Mouse (Mus musculus): ENCODE results near the gene Map7d1. TPM values are rescaled to one million over a fixed set of nuclear protein-coding genes. Genes with fewer than 3 reads are reported as not detected.

The Map7d1 gene
- polyA plus RNA-seq, 1 experiment from 2014 or later = 97.5 TPM

- H3K4me3 ChIP-seq = no peak overlapping the region
- peaks cover 51% of the 10 kb centered on the region for H3K27me3 ChIP-seq
- WGBS = 31% methylated on average over 10 of the region's 11 CpGs
- H3K4me1 ChIP-seq (replicated peaks) = peaks cover 18% of the 10 kb centered on the region
- H3K4me2 ChIP-seq = peak overlapping the region; percentile 19; the same call in 1 of the 2 replicates
- ATAC-seq (ENCODE audit: low FRiP score, low read depth) = no peak
- no peak overlapping the region for H3K9ac ChIP-seq
- no peak overlapping the region for H3K27ac ChIP-seq (replicated peaks)
- H3K9me3 ChIP-seq = no peaks in the 10 kb centered on the region
- no peaks in the 10 kb centered on the region for H3K36me3 ChIP-seq
Measured at GRCm38 (mm10) chr4:126287302-126287995, 31.3 kb upstream of the Map7d1 start.

GRCm38 (mm10) chr4:126286492-126286891, 30.3 kb upstream of the Map7d1 start, which contains the start of gene Col8a2:
Gene Col8a2 (plus strand): TSS chr4:126286793.
- WGBS = 2% methylated on average over 30 of the region's 42 CpGs
- no peak for ATAC-seq (ENCODE audit: low FRiP score, low read depth)
- Histone ChIP-seq H3K36me3 (no peaks in the 10 kb centered on the region), H3K9me3 (no peaks in the 10 kb centered on the region), H3K27me3 (peaks cover 51% of the 10 kb centered on the region), H3K4me1 (replicated peaks) (peaks cover 18% of the 10 kb centered on the region), H3K4me3 (peak within 1 kb of the TSS; percentile 30), H3K4me2 (peak within 1 kb of the TSS; percentile 48), H3K9ac (no peak within 1 kb of the TSS), H3K27ac (replicated peaks) (no peak within 1 kb of the TSS; the same call in 1 of the 2 replicates)

DNA sequence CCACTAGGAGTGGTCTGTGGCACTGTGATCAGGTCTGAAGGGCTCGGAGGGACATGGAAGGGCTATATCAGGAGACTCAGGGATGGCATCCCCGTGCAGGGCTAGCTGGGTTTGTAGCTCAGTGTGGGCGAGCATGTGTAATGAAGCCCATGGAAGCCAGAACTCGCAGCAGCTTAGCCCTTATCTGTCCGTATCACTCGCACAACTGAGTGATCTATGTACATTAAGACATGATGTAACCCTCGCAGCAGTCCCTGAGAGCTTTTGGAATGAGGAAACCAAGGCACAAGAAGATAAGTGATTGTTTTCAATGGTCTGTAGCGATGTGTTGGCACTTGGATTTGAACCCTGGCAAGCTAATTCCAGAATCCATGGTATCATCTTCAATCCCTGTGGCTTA, 27.4 kb upstream of the Map7d1 start:
- no peak overlapping the region for H3K4me3 ChIP-seq
- H3K4me1 ChIP-seq (replicated peaks) = peaks cover 18% of the 10 kb centered on the region
- H3K9ac ChIP-seq = no peak overlapping the region
- no peaks in the 10 kb centered on the region for H3K36me3 ChIP-seq
- WGBS = 88% methylated on average over 8 of the region's 8 CpGs
- no peak overlapping the region for H3K4me2 ChIP-seq
- no peak for ATAC-seq (ENCODE audit: low FRiP score, low read depth)
- H3K27ac ChIP-seq (replicated peaks) = no peak overlapping the region
- H3K9me3 ChIP-seq = no peaks in the 10 kb centered on the region
- peaks cover 38% of the 10 kb centered on the region for H3K27me3 ChIP-seq

DNA sequence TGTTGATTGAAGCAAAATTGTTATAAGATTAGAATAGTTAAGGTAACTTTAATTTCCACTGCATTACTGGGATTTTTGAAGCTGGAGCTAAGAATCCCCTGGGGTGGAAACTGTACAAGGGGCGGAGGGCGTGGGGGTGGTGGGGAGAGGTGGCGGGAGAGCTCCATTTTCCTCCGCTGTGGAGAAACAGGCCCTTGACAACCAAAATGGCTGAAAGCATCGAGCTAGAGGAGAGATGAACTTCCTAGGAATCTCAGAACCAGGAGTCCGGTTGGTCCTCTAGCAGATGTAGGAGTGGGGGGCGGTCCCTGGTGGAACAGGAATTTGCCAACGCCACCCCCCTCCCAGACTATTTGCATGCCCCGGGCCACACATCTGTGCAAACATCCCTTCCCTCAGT, 25.6 kb upstream of the Map7d1 start:
- peaks cover 20% of the 10 kb centered on the region for H3K27me3 ChIP-seq
- no peak overlapping the region for H3K4me3 ChIP-seq
- peaks cover 8% of the 10 kb centered on the region for H3K4me1 ChIP-seq (replicated peaks)
- H3K36me3 ChIP-seq = no peaks in the 10 kb centered on the region
- H3K9ac ChIP-seq = no peak overlapping the region
- H3K27ac ChIP-seq (replicated peaks) = no peak overlapping the region
- WGBS = 72% methylated on average over 9 of the region's 9 CpGs
- no peaks in the 10 kb centered on the region for H3K9me3 ChIP-seq
- ATAC-seq (ENCODE audit: low FRiP score, low read depth) = no peak
- no peak overlapping the region for H3K4me2 ChIP-seq

- peaks cover 13% of the 10 kb centered on the region for H3K36me3 ChIP-seq
- H3K4me3 ChIP-seq = no peak overlapping the region
- 0 out of 2 replicates have a peak, but pooled peaks have one; percentile 4 for ATAC-seq (ENCODE audit: low FRiP score, low read depth)
- WGBS = 64% methylated on average over 9 of the region's 9 CpGs
- H3K4me1 ChIP-seq (replicated peaks) = 0 out of 2 replicates have a peak, but pooled peaks cover 4% of the 10 kb centered on the region
- 0 out of 2 replicates have a peak overlapping the region, but pooled peaks have one; percentile 20 for H3K27ac ChIP-seq (replicated peaks)
- no peak overlapping the region for H3K4me2 ChIP-seq
- H3K9ac ChIP-seq = no peak overlapping the region
- no peaks in the 10 kb centered on the region for H3K9me3 ChIP-seq
- H3K27me3 ChIP-seq = peaks cover under 1% of the 10 kb centered on the region; the same call in 1 of the 2 replicates
Measured at GRCm38 (mm10) chr4:126278961-126279360, 22.8 kb upstream of the Map7d1 start.

DNA sequence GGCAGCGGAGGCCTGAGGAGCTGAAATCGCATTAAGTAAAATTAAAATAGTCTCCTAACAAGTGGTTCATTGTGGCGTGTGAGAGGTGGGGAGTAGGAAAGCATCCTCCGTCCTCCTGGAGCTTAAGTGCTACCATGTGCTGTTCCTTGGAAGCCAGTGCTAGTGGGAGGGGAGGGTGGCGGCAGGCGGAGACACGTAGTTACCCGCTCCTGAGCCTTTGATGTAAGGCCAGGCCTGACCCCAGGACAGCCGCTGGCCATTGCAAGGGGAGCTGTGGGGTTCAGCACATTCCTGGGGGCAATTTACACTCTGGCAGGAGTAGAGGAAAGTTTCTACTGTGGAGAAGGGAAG, 22.4 kb upstream of the Map7d1 start:
- Histone ChIP-seq H3K9me3 (no peaks in the 10 kb centered on the region), H3K27ac (replicated peaks) (0 out of 2 replicates have a peak overlapping the region, but pooled peaks have one; percentile 20), H3K27me3 (no peaks in the 10 kb centered on the region), H3K4me2 (no peak overlapping the region), H3K9ac (no peak overlapping the region), H3K4me3 (no peak overlapping the region), H3K36me3 (peaks cover 17% of the 10 kb centered on the region), H3K4me1 (replicated peaks) (0 out of 2 replicates have a peak, but pooled peaks cover 4% of the 10 kb centered on the region)
- 46% methylated on average over 9 of the region's 9 CpGs for WGBS
- peak; percentile 39 for ATAC-seq (ENCODE audit: low FRiP score, low read depth)

DNA sequence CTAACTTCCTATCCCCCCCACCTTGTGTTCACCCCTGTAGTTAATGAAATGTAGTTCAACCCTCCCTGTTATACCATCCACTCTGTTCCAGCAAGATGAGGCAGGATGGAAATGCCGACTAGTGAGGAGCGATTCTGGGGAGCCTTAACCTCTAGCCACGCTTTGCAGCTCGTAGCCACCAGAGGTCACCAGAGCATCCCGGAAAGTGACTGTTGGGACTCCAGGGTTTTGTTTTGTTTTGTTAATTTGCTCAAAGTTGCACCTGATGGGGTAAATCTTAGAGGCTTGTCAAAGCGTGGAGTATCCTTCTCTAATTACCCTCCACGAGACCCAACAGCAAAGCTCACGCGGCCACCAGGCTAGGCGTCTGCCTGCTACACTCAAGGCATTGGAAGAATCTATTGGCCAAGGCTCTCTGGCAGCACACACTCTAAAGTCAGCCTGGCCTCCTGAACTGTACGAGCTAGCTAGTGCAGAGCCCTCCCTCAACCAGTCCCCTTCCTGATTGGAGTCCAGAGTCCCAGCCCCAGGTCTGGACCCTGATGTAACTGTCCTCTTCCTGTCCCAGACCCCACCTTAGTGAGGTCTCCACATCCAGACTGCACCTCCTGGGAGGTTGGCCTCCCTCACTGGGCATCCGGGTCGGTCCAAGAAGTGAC, 21.9 kb upstream of the Map7d1 start:
- no peak overlapping the region for H3K4me3 ChIP-seq
- no peaks in the 10 kb centered on the region for H3K27me3 ChIP-seq
- 0 out of 2 replicates have a peak, but pooled peaks cover 4% of the 10 kb centered on the region for H3K4me1 ChIP-seq (replicated peaks)
- 8% methylated on average over 13 of the region's 13 CpGs for WGBS
- no peak overlapping the region for H3K9ac ChIP-seq
- peak; percentile 46; the same call in 1 of the 2 replicates for ATAC-seq (ENCODE audit: low FRiP score, low read depth)
- no peak overlapping the region for H3K4me2 ChIP-seq
- H3K27ac ChIP-seq (replicated peaks) = 0 out of 2 replicates have a peak overlapping the region, but pooled peaks have one; percentile 57
- H3K36me3 ChIP-seq = peaks cover 22% of the 10 kb centered on the region
- no peaks in the 10 kb centered on the region for H3K9me3 ChIP-seq

DNA sequence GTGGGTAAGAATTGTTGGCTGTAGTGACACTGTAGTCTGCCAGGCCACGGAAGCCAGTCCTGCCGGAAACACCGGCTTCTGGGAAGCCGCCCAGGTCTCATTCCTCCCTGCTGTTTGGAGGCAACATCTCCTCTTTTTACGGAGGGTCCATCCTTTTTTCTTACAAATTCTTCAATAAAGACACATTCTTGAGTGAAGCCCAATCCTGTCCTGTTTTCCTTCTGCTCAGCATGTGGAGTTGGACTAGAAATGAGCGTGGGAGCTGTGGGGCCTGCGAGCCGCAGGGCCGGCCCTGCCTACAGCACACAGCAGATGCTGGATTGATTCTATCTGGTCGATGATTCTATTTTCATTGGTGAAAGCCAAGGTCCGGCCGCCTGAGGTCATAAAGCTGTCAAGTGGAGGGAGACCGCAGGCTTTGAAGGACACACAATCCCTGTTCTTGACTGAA, 19.6 kb upstream of the Map7d1 start:
- Histone ChIP-seq H3K27me3 (no peaks in the 10 kb centered on the region), H3K9me3 (no peaks in the 10 kb centered on the region), H3K9ac (no peak overlapping the region), H3K4me2 (no peak overlapping the region), H3K4me1 (replicated peaks) (0 out of 2 replicates have a peak, but pooled peaks cover 4% of the 10 kb centered on the region), H3K4me3 (no peak overlapping the region), H3K36me3 (peaks cover 30% of the 10 kb centered on the region), H3K27ac (replicated peaks) (no peak overlapping the region)
- 75% methylated on average over 13 of the region's 13 CpGs for WGBS
- ATAC-seq (ENCODE audit: low FRiP score, low read depth) = no peak

DNA sequence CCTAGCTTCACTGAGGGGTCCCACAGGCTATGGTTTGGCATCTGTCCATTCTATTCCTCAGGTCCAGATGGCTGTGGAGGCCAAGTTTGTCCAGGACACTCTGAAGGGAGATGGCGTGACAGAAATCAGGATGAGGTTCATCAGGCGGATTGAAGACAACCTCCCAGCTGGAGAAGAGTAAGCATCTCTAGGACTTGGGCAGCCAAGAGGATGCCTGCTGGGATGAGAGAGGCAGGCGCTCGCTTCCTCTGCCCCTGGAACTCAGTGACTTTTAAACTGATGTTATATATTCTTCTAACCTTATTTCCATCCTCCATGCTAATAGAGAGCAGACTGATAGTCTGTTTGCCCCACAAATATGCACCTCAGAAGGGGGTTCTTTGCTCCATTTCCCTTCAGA, 18.9 kb upstream of the Map7d1 start:
- 86% methylated on average over 4 of the region's 4 CpGs for WGBS
- no peak overlapping the region for H3K4me3 ChIP-seq

DNA sequence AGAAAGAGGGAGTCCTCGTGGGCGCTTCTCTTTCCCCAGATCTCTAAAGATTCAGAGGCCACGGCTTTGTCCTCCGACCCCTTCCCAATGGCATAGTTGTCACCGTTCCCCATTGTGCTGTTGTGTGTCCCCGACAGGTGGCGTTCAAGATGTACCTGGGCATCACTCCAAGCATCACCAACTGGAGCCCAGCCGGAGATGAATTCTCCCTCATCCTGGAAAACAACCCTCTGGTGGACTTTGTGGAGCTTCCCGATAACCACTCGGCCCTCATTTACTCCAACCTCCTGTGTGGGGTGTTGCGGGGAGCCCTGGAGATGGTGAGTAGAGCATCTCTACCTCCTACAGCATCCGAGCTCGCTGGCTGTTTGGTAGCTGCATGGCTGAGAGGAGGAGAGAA, 17.6 kb upstream of the Map7d1 start:
- Histone ChIP-seq H3K27ac (replicated peaks) (no peak overlapping the region), H3K27me3 (no peaks in the 10 kb centered on the region), H3K36me3 (peaks cover 30% of the 10 kb centered on the region), H3K4me2 (no peak overlapping the region), H3K4me1 (replicated peaks) (0 out of 2 replicates have a peak, but pooled peaks cover 4% of the 10 kb centered on the region), H3K9me3 (no peaks in the 10 kb centered on the region), H3K4me3 (no peak overlapping the region), H3K9ac (no peak overlapping the region)
- WGBS = 77% methylated on average over 13 of the region's 13 CpGs
- no peak for ATAC-seq (ENCODE audit: low FRiP score, low read depth)

More for the DNA sequence above, 18.9 kb upstream of the Map7d1 start:
- H3K27me3 ChIP-seq = no peaks in the 10 kb centered on the region
- H3K36me3 ChIP-seq = peaks cover 30% of the 10 kb centered on the region
- 0 out of 2 replicates have a peak, but pooled peaks cover 4% of the 10 kb centered on the region for H3K4me1 ChIP-seq (replicated peaks)
- no peaks in the 10 kb centered on the region for H3K9me3 ChIP-seq
- ATAC-seq (ENCODE audit: low FRiP score, low read depth) = no peak
- no peak overlapping the region for H3K27ac ChIP-seq (replicated peaks)
- H3K9ac ChIP-seq = no peak overlapping the region
- no peak overlapping the region for H3K4me2 ChIP-seq

- Histone ChIP-seq H3K4me2 (no peak overlapping the region), H3K27ac (replicated peaks) (no peak overlapping the region), H3K4me3 (no peak overlapping the region), H3K36me3 (peaks cover 21% of the 10 kb centered on the region), H3K27me3 (no peaks in the 10 kb centered on the region), H3K9me3 (no peaks in the 10 kb centered on the region), H3K9ac (no peak overlapping the region), H3K4me1 (replicated peaks) (peaks cover 7% of the 10 kb centered on the region)
- WGBS = 86% methylated on average over 3 of the region's 3 CpGs
- no peak for ATAC-seq (ENCODE audit: low FRiP score, low read depth)
Measured at GRCm38 (mm10) chr4:126269292-126269691, 13.1 kb upstream of the Map7d1 start.
